Mouse (Mus musculus) c-Kit-negative CD71-positive TER-119-positive erythroid progenitor cells, embryonic 14.5 days (primary cell): ENCODE results near the gene Oxct2a.
"Not testable (repeated sequence)": the region's sequence is repeated elsewhere in the genome, so short reads cannot be mapped to it uniquely, and the experiment has no call there.

Experiments used
- DNase-seq: peaks from one replicate; pipeline ENCODE4 v3.0.0-alpha.2; 2013; ENCODE audit warnings: low read depth, low spot score

The Oxct2a gene

DNA sequence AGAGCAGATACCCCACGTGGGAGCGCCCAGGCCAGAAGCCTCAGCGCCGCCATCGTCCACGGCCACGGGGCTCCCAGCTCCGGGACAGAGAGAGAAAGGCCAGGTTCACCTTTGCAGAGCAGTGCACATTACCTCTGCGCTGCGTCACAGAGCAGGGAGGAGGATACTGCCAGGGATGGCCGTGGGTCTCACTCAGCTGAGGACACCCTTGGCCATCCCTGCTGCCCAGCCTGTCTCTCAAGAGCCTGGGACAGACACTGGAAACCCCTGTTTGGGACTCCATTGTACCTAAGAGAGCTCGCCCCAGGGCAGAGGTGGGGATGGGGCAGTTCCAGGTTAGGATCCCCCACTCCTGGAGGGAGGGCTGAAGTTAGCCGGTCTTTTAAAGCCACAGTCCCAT lies at the start of gene Oxct2a:
Gene Oxct2a, minus strand, starts transcription at position 101 of the 400 bp plus-strand sequence.
- DNase-seq, result no peak

DNA sequence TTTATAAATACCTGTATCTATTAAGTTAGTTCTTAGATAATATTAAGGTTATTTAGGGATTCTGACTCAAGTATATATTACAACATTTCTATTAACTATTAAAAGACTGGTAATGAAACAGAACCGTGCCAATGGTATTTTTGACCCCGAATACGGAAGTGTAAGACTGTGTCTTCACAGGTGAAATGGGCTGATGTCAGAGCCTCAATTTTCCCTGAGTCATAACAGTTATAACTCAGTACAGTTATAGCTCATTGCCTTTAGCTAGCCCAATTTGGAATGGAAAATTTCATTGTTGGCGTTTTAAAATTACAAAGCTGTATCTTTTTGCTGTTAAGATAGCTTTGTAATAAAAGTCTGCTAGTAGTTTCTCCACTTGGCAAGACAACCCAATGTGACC lies 40.1 kb upstream of the Oxct2a start:
- DNase-seq, result no peak

DNA sequence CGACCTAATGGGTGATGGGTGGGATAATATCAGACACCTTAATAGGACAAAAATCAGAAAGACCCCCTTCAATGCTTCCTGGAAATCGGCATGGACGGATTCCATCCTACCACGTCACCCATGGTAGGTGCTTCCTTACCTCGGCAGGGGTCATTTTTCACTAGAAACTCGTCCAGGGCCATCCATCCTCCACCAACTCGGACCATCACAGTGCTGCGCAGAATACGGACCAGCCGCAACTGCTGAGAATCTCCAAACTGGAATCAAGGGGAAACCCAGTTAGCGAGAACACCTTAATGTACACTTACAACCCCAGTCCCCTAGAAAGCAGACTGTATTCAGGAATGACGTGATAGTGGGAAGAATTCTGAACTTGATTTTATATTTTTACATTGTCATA lies 37.3 kb upstream of the Oxct2a start:
- DNase-seq, result no peak

DNA sequence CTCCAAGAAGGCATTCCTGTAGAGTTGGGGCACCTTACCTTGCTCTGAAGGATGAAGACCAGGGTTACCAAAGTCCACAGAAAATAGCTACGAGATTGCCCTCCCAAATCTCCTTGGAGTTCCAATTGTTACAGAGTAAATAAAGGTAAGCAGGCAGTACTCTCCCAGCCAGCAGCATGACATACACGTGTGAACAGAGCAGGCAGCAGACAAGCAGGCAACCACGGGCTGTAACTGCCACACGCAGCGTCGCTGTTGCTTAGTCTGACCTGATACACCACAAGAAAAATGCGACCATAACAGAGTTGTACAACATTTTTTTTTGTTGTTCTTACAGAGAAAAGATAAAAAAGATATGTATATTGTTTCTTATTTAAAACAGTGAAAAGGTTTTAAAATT lies 35.2 kb upstream of the Oxct2a start:
- DNase-seq, result no peak

DNA sequence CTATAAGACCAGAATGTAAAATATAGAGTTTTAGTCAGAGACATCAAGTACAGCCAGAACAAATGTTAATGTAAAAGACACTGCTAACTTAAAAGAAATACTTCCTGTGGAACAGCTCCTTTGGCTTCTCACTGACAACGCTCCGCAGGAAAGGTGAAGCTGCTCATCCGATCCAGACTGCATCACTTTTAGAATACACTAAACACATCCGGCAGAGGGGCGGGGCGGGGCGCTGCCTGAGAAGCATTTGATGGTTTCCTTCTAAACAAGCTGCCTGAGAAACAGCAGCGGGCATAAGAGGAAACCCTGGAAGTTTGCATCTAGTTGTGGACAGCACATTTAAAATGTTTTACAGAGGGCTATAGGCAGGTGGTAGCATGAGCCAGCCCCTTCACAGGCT lies 32.5 kb upstream of the Oxct2a start:
- DNase-seq, result no peak

DNA sequence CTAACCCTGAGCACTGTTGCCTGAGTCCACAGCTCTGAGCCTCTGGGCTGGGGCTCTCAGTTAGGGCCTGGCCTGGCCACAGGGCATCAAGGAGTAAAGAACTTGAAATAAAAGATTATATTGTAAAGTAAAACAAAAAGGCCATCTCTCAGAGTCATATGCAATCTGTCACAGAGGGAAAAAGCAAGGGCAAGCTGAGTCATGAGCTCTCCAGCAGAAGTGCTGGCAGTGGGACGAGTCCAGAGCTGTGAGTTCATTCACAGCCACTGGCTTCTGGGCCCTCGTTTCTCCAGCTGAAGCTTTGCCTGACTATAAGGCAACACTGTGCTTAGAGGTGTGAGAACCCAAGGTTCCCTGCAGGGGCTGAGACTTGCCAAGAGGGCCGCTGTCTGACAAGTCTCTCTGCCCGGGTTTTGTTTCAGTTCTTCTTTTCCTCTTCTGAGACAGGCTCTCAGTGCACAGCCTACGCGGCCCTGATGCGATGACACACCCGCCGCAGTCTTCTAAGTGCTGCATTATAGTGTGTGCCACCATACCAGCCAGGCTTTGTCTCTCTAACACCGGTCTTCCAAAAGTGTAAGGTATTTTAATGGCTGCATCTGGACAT lies 29.9 kb upstream of the Oxct2a start:
- DNase-seq, result no peak

DNA sequence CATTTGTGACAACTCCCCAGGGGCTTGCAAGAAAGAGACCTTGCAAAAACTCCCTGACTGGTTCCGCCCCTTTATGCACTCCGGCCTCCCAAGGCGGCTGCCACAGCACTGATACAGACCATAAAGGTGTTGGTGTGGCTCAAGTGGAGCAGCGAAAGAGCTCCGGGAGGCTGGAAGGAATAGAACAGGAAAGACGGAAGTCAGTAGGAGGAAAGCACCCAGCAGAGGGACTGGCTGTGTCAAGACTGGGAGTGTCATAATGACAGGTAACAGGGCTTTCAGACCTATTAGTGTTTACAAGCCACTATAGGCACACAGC lies 20.0 kb upstream of the Oxct2a start:
- DNase-seq, result no peak

DNA sequence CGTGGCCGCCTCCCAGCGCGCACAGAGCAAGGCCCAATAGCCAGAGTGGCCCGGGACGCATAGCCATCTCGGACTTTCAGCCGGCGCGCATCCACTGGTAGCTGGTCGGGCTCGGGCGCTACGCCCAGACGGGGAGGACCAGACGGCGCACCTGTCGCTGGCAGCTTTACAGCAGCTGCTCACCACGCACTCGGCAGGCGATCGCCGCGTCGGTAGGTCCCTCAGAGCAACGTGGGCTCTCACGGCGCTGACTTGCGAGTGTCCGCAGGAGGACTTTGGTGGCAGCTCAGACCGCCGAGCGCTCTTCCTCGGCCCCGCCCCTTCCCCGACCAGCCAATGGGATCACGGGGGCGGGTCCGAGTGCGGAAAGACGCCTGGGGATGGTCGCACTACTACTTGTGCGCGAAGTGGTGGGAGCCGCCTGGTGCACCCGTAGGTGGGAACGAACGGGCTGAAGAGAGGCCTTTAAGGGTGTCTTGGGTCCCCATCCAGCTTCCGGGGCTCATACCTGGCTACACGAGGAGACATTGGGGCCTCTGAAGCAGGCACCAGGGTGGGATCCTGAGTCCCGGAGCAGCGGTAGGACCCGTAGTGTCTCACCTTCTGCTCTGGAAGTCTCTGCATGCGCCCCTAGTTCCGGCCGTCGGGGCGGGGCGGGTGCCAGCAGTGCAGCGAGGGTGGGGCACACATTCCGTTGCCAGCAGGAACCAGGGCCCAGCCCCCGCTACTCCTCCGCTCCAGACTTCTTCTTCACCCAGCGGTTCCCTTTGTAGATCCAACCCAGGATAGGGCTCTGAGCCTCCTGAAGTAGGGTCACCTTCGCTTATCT lies 19.4 kb upstream of the Oxct2a start, which contains the start of gene Bmp8a:
Gene Bmp8a, minus strand, starts transcription at position 611 of the 829 bp plus-strand sequence.
- DNase-seq, result no peak

DNA sequence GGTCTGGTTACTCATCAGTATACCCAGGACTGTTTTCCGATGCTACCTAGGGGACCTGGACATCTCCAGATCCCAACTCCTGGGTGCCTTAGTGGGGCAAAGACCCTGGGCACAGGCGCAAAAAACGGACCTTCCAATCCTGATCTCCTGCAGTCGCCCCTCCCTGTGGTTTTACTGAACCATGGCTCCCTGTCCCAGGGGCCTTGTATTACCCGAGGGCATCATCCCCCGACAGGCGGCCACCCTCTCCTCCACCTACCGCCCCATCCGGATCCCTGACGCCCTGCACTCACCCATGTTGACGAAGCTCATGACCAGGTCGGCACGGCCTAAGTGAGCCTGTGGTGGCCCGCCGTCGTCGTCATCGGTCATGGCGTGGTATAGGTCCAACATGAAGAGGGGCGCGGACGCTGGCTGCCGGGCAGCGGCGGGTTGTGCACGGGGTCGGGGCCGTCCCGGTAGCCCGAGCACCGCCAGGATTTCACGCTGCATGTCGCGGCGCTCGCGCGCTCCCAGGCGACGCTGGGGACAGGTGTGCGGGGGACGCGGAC lies 18.7 kb upstream of the Oxct2a start:
- DNase-seq, result no peak

DNA sequence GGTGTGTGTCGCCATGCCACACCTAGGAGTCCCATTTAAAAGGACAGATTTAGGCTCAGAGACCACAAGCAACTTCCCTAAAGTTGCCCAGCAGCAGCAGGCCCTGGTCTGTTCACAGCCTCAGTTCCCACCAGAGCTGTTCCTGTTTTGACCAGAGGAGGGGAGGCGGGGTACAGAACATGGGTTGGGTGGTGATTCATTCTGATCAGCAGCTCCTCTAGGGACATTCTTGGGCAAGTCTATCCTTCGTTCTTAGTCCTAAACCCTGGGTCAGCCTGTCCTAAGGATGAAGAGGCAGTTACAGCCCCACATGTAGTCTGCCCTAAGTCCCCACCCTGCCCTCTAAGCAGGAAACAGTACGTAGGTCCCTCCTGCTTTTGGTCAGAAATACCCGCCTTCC lies 16.8 kb upstream of the Oxct2a start:
- no peak for DNase-seq

DNA sequence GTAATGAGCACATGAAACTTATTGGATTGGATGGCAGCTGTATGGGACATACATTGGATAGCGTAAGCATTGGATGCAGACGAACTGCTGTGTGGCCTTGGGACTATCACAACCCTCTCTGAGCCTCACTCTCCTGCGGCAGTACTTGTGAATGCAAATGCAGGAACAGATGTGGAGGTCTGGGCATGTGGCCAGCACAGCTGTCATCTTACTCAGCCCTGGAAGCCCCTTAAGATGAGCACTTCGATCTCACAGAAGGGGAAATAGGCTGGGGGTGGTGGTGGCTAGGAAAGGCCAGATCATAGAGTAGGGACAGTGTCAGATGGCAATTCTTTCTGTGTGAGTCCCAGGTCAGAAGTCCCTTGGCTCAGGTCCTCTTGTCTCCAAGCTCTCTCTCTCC lies 14.3 kb upstream of the Oxct2a start:
- no peak for DNase-seq

DNA sequence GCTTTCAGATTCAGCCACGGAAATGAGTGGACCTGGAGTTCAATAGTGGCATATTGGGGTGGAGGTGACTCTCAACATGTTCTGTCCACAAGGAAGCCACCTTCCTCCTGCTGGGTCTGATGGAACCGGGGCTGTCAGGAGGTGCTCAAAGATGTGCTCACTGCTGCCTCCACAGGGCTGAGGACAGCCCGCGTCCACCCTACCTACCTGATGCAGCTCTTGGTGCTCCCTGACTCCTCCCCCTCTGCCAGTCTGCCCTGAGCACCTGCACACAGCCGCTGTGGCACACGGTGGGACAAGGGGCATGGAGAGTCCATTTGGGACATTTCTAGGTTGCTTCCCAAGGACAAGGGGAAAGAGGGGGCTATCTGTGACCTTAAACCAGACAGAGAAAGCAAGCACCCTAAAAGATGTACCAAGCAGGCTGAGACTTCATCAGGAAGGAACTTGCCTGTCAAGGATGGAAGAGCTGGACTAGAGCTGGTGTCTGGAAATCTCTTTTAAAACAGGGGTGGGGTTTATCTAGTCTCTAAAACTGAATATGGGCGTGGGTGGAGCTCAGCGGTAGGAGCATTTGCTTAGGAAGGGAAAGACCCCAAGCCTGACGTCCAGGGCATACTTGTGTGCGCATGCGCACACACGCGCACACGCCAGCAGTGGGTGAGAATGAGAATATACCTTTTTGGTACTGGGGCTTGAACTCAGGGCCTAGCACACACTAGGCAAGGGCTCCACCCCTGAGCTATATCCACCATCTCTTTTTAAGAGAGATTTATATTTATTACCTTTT lies 12.6 kb upstream of the Oxct2a start:
- no peak for DNase-seq

DNA sequence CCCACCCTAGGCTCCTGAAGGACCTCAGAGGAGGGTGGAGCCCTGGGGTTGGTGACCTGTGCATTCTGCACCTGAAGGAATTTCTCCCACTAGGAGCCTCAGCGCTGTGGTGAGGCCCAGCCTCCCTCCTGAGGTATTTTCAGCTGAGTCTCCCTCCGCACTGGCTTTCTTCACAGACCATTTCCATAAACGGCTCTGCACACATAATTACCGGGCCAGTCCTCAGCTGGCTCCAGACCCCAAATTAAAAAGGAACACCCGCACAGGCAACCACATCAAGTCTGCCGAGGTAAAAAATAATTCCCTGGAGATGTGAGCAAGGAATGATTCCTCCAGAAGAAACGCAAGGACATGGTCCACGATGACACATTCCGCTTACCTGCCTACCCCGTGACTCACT lies 11.8 kb upstream of the Oxct2a start:
- DNase-seq, result not testable (repeated sequence)

DNA sequence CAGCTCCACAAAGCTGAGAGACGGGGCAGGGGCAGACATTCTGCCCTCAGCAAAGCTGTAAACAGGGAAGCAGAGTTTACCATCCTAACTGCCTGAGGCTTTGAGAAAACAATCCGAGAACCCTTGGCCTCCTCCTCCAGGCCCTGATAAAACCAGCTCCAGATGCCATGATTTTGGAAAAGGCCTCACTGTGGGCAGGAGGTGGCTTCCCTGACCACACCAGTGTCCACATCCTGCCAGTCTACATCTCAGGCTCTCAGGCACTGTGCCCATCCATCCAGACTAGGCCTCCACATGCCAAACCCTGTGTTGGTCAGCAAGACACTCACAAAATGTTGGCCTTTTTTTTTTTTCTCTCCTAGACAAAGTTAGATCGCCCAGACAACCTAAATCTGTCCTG lies 10.7 kb upstream of the Oxct2a start:
- DNase-seq, result no peak

DNA sequence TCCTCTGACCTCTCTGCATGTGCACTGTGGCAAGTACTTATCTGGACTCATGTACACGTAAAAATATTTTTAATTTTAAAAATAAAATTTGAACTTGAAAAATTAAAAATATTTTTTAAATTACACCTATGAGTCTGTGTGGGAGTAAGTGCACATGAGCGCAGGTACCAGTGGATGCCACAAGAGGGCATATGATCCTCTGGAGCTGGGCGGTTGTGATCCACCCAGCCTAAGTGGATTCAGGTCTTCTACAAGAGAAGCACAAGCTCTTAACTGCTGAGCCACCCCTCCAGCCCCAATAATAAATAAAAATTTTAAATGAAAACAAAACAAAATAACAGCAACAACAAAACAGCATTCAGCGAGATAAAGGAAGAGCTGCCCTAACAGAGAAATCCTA lies 9.7 kb upstream of the Oxct2a start:
- DNase-seq, result no peak

DNA sequence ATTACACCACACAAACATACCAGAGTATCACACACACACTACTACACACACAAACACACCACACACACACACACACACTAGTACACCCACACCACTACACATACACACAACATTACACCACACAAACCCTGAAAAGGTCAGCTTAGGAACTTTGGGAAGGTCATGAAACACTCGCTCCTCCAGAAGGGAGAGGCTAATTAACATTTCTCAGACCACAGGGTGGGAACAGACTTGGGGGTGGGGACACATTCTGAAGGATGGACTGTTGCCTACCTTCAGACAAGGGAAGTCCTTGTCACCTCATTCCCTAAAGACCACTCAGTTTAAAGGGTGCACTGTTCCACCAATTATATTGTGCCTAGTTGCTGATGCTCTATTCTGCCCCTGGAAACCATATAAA lies 8.5 kb upstream of the Oxct2a start:
- DNase-seq, result not testable (repeated sequence)

DNA sequence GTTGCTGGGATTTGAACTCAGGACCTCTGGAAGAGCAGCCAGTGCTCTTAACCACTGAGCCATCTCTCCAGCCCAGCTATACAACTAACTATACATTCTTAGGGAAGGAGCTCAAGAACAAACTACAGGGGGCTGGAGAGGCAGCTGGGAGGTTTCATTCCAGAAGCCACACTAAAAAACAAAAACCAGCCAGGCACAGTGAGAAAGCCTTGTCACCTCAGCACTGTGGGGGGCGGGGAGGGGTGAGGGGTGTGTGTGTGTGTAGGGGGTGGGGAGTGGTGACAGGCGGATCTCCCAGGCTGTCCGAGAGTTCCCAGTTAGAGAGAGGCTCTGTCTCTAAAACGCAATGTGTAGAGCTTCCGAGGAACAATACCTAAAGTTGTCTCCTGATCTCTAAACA lies 7.9 kb upstream of the Oxct2a start:
- DNase-seq, result no peak

DNA sequence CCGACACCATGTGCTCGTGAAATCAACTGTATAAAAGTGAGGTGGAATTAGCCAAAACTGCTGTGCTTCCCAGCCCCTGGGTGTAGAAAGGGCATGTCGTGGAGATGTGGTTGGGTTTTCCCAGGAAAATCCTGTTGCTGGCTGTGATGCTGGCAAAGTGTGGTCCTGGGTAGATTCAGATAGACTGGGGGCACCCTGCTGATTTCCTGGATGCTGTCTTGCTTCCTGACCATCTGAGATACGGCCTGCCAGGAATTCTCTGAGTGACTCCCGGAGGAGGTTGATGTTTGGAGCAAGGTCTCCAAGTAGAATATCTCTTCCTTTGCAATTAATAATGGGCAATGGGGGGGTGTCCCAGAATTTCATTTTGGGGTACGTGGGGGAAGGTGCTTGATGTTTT lies 5.5 kb upstream of the Oxct2a start:
- no peak for DNase-seq

DNA sequence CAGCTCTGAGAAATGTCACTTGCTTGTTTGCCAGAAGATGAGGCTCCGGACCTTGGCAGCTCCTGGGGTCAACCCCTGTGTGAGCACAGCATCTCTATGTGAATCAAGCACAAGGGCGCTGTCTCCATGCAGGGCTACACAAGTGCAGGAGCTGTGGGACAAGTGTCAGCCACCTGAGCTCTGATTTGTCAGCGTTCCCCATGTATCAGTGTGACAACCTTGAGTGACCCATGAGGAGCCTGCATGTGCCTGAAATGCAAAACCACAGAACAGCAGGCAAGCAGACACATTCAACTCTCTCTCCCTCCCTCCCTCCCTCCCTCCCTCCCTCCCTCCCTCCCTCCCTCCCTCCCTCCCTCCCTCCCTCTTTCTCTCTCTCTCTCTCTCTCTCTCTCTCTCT lies 4.2 kb upstream of the Oxct2a start:
- DNase-seq, result no peak

DNA sequence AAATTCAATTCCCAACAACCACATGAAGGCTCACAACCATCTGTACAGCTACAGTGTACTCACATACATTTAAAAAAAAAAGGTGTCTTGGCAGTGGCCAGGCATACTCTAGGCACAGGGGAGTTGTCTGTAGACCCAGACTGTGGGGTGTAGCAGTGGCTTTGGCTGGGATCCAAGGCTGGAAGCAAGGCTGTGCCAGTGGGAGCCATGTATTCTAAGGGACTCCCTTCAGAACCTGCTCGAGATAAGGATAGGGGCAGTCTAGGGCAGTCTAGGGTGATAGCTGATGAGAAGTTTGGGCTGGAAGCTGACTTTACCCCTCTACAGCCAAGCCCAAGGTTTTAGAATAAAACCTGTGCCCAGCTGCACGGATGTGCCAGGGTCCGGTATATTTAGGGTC lies 2.7 kb upstream of the Oxct2a start:
- no peak for DNase-seq

DNA sequence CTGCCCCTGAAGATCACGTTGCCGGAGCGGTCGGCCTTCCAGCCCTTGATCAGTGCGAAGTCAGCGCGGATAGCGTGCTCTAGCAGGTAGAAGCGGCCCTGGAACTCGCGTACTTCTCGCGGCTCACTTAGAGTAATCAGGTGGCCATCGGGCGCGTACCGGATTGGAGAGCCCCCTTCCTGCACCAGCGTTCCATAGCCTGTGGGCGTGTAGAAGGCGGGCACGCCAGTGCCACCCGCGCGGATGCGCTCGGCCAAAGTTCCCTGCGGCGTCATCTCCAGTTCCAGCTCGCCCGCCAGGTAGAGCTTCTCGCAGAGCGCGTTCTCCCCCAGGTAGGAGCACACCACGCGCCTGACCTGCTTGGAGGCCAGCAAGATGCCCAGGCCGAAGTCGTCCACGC lies 524 bp downstream of the Oxct2a start:
- DNase-seq, result not testable (repeated sequence)

DNA sequence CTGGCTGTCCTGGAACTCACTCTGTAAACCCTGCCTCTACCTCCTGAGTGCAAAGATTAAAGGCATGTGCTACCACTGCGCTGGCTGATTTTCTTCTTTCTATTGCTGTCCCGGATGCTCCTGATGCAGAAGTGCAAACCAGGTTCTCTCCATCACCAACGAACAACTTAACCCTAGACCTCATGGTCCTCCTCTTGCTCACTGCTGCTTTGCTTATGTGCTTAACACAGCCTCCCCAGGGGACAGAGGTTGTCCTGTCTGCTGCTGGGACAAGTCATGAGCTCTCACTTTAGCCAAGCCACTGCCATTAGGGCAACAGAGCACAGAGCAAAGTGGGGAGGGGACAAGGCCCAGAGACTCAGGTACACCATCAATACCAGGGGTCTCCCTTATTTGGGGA lies 8.9 kb downstream of the Oxct2a start:
- no peak for DNase-seq
